Mouse (Mus musculus): ENCODE results near the gene Pmfbp1. TPM values are rescaled to one million over a fixed set of nuclear protein-coding genes. Genes with fewer than 3 reads are reported as not detected.

Pmfbp1 gene
- total RNA-seq (2023): not detected

DNA sequence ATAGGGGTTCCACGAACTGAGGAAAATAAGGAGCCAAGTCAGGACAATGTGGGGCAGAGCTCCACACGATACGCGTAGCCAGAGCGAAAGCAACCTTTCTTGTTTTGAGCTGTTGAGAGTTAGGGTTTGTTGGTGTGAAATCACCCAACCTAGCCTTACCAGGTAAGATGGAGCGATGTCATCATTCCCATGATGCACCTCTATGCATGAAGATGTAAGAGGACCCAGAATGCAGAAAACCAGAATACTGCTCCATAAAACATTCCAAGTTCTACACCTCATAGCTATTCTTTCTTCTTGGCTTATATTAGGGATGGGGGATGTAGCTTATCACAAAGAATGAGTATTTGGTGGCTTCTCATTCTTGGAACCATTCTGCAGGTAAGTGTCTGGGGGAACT lies at the start of gene Pmfbp1:
TSS of gene Pmfbp1 (plus strand) at position 301 of the 400 bp plus-strand sequence.

DNA sequence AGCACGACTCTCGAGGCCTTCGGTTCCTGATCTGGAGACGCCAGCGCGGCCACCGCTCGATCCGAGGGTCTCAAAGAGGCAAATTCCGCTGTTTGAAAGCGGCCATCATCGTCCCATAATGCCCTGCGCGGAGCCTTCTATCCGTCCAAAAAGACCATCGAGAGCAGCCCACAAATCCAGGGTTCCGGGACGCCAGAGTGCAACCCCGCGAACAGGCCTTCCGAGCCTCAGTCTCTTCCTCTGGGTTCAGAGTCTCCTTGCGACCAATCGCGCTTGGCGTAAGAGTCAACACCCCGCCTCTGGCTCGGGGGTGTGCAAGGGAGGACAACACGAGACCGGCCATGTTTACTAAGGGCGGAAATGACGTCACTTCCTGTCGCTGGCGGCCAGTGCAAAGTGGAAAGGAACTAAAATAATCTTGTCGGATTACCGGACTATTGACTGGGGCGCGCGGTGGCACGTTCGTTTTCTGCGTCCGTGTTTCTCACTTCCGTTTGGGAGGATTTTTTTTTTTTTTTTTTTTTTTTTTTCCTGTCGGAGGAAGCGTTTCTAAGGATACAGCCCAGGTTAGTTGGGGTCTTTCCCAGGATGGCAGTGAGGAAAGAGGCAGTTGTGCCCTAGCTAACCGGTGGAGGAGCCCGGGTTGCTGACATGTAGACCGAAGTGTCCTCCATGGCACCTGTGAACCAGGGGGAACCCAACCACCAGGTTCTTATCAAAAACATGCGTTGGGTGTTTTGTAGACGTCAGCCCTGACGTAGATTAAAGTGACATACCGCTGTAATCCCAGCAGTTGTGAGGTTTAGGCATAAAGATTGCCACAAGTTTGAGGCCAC lies 71.9 kb downstream of the Pmfbp1 start, which contains the start of the genes Dhx38 and Txnl4b:
TSS of gene Dhx38 (minus strand) at position 364 of the 836 bp plus-strand sequence.
TSS of gene Txnl4b (plus strand) at position 395 of the 836 bp plus-strand sequence.

DNA sequence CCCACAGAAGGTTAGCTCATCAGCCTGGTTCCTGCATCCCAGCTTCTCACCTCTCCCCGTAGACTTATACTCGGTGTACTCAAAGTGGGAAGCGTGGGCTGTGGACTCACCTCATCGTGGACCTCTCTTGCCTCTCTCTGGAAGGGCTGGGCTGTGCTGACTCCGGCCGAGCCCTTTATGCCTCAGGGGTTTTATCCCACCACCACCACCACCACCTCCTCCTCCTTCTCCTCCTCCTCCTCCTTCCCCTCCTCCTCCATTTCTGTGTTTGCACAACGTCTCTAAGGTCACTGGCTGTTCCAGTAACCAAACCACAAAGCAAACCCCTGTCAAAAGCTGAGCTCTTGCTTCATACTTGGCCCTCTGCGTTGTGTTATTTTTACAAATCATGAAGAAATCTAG lies 85.1 kb downstream of the Pmfbp1 start, which contains the start of gene Hp:
TSS of gene Hp (minus strand) at position 273 of the 402 bp plus-strand sequence.

Other genes with a start within 250 kb of the Pmfbp1 start
- 10 to 100 TPM; 71.1 to 75.4 TPM for gene Dhx38, start 71.8 kb downstream of the Pmfbp1 start, total RNA-seq (2023)
- gene Txnl4b, start 71.9 kb downstream of the Pmfbp1 start, total RNA-seq (2023): 1 to 10 TPM; 5.9 to 6.3 TPM
- not detected for gene Hp, start 85.1 kb downstream of the Pmfbp1 start, total RNA-seq (2023)
- gene Dhodh, start 114.6 kb downstream of the Pmfbp1 start, total RNA-seq (2023): 10 to 100 TPM; 21.0 to 25.3 TPM
- 1 to 10 TPM; 1.1 to 1.7 TPM for gene Pkd1l3, start 120.5 kb downstream of the Pmfbp1 start, total RNA-seq (2023)
- gene Ist1, start 199.2 kb downstream of the Pmfbp1 start, total RNA-seq (2023): 10 to 100 TPM; 91.3 to 94.2 TPM
- 1 to 10 TPM; 2.8 to 5.2 TPM for gene Zfp821, start 211.5 kb downstream of the Pmfbp1 start, total RNA-seq (2023)
- 10 to 100 TPM; 26.3 to 31.8 TPM for gene Atxn1l, start 243.7 kb downstream of the Pmfbp1 start, total RNA-seq (2023)

Data from T-cell, adult 66 days (primary cell).